Mouse (Mus musculus) splenic B cell, adult 2 months (primary cell): Measurements from ENCODE around the gene Mta1.

Experiments
- DNase-seq: peaks from one replicate; pipeline ENCODE4 v3.0.0-alpha.2; 2011; ENCODE audit warnings: low read depth, low spot score
- H3K27me3 ChIP-seq: 2 replicates; pipeline ENCODE4 v1.6.1; 2012; ENCODE audit warnings: mild to moderate bottlenecking, low read length, moderate library complexity, mixed read lengths; ENCODE audit not compliant: control insufficient read depth, poor library complexity, insufficient read depth, severe bottlenecking
- H3K36me3 ChIP-seq: 2 replicates; pipeline ENCODE4 v1.6.1; 2012; ENCODE audit warnings: mild to moderate bottlenecking, low read length, moderate library complexity, mixed read lengths; ENCODE audit not compliant: control insufficient read depth, poor library complexity, insufficient read depth, severe bottlenecking

Gene Mta1

DNA sequence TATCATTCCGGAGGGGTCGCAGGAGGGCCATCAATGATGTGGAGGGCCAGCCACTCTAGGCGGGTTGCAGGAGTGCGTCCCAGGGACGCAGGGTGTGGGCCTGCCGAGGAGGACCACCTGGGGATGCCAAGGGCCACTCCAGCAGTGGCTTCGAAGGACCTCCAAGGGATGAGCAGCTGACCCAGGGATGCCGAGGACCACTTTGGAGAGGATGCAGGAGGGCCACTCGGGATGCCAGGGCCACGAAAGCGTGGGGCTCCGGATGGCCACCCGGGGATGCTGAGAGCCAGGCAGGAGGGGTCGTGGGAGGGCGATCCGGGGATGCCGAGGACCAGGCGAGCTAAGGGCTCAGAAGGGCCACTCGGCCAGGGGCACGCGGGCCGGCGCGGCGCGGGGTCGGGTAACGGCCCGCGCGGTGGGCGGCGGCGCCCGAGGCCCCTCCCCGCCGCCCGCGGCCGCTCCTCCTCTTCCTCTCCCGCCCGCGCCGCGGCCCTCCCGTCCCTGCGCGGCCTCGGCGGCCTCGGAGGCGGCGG is at the start of gene Mta1:
Gene Mta1, plus strand, starts transcription at position 530 of the 533 bp plus-strand sequence.
- Histone ChIP-seq H3K27me3 (no peaks in the 10 kb centered on the region), H3K36me3 (no peaks in the 10 kb centered on the region)
- DNase-seq = peak; percentile 49

DNA sequence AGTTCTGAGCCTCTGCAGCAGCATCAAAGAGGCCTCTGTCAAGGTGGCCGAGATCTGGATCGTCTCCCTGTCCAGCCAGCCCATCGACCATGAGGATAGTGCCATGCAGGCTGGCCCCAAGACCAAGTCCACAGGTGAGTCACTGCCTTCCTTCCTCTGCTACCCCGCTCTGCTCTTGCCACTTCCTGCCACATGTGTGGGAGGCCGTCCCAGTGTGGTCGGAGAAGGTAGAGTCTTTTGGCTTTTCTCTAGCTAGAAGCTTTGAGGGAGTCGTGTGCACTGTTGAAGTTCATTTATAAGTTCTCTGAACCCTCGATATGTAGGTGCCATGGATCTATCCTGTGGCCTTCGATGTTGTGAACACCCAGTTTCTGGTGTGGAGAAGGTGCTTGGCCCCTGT is 48.2 kb upstream of the Mta1 start:
- DNase-seq = no peak
- Histone ChIP-seq H3K36me3 (no peaks in the 10 kb centered on the region), H3K27me3 (no peaks in the 10 kb centered on the region)

DNA sequence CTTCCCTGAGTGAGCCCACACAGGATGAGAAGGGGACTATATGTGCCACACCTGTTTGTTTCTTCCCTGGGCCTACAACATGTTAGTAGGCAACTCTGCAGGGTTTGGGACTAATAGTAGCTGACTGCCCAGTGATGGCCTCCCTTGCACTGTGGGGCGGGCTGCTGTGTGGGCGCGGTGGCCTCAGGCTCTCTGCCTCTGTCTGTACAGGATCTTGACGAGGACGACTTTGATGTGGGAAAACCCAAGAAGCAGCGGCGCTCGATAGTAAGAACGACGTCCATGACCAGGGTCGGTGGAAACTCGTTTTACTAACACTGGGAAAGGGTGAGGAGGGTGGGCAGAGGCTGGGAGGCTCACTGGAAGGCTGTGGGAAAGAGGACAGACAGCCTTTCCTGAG is 47.4 kb upstream of the Mta1 start:
- no peak for DNase-seq
- H3K27me3 ChIP-seq = no peaks in the 10 kb centered on the region
- no peaks in the 10 kb centered on the region for H3K36me3 ChIP-seq

DNA sequence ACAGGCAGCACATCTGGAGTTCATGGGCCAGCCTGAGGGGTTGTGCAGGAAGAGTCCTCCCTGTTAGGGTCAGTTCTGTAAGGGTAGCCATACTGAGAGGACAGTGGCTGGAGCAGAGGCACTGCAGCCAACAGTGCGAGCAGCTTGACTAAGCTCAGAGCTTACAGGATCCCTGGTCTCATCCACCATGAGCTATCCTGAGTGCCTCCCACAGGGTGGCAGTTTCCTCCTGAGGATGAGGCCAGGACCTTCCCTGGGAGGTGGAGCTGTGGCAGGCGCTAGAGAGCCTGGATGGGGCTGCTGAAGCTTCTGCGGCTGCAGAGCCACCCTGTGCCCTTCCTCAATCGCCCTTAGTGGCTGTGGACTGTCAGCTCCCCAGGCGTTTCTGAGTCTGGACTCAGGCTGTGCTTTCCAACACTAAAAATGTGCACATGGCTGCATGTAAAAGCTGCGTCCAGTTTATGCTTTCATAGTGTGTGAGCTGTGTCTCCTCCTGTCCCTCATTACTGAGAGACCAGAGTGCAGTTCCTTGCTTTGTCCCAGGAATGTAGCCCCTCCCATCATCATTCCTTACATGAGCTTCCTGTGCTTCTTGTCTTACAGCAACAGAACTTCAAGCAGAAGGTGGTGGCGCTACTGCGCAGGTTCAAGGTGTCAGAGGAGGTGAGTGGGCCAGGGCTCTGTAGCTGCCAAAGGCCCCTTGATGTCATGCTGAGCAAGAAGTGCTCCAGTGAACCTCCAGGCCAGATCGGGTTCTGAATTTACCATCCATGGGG is 46.3 kb upstream of the Mta1 start:
- no peaks in the 10 kb centered on the region for H3K27me3 ChIP-seq
- no peak for DNase-seq
- H3K36me3 ChIP-seq = no peaks in the 10 kb centered on the region

DNA sequence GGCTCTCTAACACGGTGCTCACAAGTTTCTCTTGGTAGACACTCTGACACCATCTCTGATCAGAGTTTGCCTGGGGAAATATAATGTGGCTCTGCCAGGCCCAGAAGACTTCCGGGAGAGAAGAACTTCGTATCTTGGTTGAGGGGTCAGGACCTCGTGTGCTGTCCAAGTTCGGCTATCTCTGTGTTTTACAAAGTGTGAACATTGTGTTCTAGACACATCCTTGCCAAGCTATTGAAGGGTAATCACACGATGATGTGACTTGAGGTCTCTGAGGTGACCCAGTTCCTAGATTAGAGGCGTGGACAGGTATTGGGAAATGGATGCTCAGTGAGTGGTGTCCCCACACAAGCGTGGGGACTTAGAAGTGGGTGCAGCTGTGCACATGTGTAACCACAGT is 42.0 kb upstream of the Mta1 start:
- Histone ChIP-seq H3K27me3 (no peaks in the 10 kb centered on the region), H3K36me3 (no peaks in the 10 kb centered on the region; the same call in 1 of the 2 replicates)
- no peak for DNase-seq

DNA sequence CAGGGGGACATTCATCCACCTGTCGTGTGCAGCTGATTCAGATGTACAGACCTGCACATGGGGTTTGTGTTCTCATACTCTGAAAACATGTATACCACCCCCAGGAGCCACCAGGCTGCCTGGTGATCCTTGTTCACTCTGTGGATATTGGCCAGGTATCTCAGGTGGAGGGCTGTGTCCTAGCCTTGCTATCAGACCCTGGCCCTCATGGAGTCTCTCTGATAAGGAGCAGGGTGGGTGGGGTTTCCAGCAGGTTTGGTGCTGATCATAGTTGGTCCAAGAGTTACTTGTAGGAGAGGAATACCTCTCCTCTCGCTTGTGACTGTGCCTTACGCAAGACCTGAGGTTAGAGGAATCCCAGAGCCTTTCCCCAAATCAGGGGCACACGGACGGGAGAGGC is 37.9 kb upstream of the Mta1 start:
- Histone ChIP-seq H3K36me3 (peaks cover 2% of the 10 kb centered on the region; the same call in 1 of the 2 replicates), H3K27me3 (no peaks in the 10 kb centered on the region)
- no peak for DNase-seq

DNA sequence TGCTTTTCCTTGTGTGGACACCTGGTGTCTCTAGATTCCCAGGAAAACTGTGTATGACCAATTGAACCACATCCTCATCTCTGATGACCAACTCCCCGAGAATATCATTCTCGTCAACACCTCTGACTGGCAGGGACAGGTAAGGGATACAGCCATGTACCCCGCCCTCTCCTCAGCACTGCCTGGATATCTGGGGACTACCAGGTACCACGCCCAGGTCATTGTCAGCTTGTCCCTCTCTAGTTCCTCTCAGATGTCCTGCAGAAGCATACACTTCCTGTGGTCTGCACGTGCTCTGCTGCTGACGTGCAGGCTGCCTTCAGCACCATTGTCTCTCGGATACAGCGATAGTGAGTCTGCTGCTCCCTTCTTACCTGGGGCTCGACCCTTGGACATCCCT is 36.5 kb upstream of the Mta1 start:
- Histone ChIP-seq H3K36me3 (peaks cover 2% of the 10 kb centered on the region; the same call in 1 of the 2 replicates), H3K27me3 (no peaks in the 10 kb centered on the region)
- no peak for DNase-seq

DNA sequence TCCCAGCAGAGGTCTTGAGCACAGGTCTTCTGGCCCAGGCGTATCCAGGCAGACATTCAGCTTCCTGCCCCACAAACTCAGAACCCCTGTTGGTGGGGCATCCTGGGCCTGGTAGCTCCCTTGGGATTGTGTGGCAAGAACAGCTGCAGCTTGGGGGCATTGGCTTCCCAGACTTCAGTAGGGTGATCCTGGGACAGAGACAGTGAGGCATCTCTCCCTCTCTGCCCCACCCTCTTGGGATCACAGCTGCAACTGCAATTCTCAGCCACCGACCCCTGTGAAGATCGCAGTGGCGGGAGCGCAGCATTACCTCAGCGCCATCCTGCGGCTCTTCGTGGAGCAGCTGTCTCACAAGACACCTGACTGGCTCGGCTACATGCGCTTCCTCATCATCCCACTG is 35.9 kb upstream of the Mta1 start:
- H3K36me3 ChIP-seq = peaks cover 2% of the 10 kb centered on the region; the same call in 1 of the 2 replicates
- no peak for DNase-seq
- no peaks in the 10 kb centered on the region for H3K27me3 ChIP-seq

DNA sequence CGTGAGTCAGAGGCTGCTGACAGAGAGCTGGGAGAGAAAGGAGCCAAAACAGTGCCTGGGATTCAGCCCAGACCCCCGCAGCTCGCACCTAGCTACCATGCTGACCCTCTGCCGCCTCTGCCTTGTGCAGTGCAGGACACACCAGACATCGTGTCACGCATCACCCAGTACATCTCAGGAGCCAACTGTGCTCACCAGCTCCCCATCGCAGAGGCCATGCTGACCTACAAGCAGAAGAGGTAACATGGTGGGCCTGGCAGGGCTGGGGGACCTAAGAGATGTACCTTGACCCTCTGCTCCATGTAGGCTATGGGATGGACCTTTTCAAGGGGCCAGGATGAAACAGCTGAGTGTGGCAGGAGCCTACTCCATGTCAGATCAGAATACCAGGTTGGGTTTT is 34.4 kb upstream of the Mta1 start:
- no peak for DNase-seq

DNA sequence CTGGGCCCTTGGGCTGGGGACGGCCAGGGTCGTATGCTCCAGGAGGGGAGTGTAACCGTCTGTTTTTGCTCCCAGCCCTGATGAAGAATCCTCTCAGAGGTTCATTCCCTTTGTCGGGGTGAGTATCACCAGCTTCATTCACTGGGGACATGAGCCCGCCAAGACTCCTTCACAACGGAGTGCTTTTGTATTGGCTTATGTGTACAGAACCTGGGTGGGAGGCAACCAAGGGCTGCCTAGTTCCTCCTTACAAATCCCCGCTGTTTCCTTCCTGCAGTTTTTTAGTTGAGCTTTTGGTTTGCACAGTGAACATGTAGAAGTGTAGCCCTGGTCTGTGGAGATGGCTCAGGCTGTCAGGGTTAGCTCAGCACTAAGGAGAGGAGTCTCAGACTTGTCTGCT is 30.1 kb upstream of the Mta1 start:
- DNase-seq = no peak
- Histone ChIP-seq H3K27me3 (no peaks in the 10 kb centered on the region), H3K36me3 (no peaks in the 10 kb centered on the region)

More for the DNA sequence above, 34.4 kb upstream of the Mta1 start:
- Histone ChIP-seq H3K36me3 (0 out of 2 replicates have a peak, but pooled peaks cover 2% of the 10 kb centered on the region), H3K27me3 (no peaks in the 10 kb centered on the region)

DNA sequence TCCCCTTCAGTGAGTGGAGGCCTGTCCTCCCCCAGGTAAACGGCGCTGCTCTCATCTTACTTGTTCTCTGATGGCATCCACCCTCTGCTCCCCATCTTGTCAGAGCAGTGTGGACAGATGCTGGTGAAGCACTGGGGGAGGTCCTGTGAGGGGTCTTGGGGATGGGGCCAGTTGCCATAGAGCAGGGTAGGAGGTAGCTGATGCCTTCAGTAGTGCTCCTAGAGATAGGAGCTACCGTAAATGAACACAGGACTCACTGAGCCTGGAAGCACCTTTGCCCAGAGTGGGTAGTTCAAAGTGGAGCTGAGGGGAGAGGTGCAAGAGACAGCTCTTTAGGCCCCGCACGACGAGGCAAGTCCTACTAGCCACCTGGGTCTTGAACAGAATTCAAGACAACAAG is 28.7 kb upstream of the Mta1 start:
- H3K36me3 ChIP-seq = no peaks in the 10 kb centered on the region
- no peak for DNase-seq
- no peaks in the 10 kb centered on the region for H3K27me3 ChIP-seq

DNA sequence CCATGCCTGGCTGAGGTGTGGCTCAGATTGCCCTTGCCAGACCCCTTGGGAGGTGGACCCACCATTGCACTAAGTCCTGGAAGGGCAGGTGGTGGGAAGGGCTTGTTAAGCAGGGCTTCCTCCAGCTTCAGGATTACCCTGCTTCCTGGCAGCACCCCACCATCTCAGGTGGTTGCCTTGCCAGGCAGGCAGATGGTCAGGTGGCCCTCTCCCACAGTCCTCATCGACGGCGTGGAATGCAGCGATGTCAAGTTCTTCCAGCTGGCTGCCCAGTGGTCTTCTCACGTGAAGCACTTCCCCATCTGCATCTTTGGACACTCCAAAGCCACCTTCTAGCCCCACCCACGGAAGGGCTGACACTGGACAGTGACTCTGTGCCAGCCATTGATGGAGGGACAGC is 26.8 kb upstream of the Mta1 start:
- Histone ChIP-seq H3K36me3 (no peaks in the 10 kb centered on the region), H3K27me3 (no peaks in the 10 kb centered on the region)
- DNase-seq = no peak

DNA sequence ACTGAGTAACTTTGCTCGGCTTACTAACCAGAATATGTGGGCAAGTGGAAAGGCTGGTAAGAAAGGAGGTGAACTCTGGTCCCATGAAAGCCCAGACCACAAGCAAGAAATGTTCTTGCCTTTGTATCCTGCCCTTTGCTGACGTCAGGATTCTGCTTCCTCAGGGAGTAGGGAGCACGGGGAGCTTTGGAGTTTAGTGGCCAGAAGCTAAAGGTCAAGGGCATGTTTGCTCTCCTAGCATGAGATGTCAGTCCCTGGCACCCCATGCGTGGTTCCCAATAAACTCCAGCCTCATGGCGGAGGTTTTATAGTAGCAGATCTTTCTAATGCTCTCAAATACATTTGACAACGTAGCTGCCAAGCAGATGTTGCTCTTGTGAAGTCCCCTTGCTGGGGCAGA is 26.3 kb upstream of the Mta1 start:
- DNase-seq = no peak
- H3K36me3 ChIP-seq = no peaks in the 10 kb centered on the region
- no peaks in the 10 kb centered on the region for H3K27me3 ChIP-seq

DNA sequence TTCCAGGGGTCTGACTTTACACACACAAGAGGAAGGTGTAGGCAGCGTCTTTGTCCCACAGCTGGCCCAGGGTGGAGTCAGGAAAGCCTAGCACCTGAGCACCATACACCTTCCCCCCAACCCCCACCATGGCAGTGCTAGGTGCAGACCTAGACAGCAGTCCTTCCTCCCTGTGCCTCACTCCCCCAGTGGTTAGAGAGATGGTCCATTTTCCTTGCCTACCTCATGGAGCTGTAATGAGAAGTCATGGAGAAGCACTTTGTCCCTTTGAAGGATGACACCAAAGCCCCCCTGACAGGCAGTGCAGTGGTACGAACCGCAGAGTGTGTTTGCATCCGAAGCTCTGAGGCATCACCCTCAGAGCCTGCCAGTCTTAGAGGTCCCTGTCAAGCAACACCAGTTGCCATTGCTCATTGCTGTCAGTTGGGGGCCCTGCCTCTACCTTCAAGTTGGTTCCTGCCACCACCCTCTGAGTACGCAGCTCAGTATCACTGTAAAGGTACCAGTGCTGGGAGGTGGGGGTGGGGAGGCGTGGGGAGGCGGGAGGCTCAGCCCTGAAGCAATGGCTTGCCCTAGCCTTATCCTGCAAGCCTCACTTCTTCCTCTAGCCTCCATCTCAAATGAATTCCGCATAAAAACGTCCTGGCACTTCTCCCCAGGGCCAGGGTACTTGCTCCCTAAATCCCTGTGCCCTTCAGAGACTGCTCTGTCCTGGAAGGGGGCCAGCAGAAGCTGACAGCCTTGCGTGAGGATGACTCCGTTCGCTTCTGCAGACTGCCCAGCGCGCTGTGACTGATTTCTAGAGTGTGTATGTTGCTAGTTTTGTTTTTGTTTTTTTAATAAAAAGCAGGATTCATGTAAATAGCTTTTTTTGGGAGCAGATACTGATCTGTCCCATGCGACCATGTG is 24.4 kb upstream of the Mta1 start:
- peak; percentile 56 for DNase-seq
- no peaks in the 10 kb centered on the region for H3K36me3 ChIP-seq
- H3K27me3 ChIP-seq = no peaks in the 10 kb centered on the region
